Mouse (Mus musculus) intestine, embryonic 15.5 days (tissue): ENCODE data around the gene Lmbrd2. TPM values are rescaled to one million over a fixed set of nuclear protein-coding genes. Genes with fewer than 3 reads are reported as not detected.

Source experiments
- ATAC-seq: fragments of 200-750 bp; cut with Nextera tagmentation; 2 replicates; pipeline ENCODE4 v1.8.0; 2017; ENCODE audit warnings: moderate TSS enrichment, moderate library complexity
- H3K27ac ChIP-seq: fragments of 300-500 bp; sonication (generic); 2 replicates; pipeline ENCODE4 v1.5.1; 2015; ENCODE audit warnings: mild to moderate bottlenecking, inconsistent platforms
- H3K27me3 ChIP-seq: fragments of 300-500 bp; sonication (generic); replicated peaks from 2 replicates; pipeline ENCODE4 v1.6.1; 2015; ENCODE audit warnings: inconsistent platforms
- H3K36me3 ChIP-seq: fragments of 300-500 bp; sonication (generic); 2 replicates; pipeline ENCODE4 v1.6.1; 2015; ENCODE audit warnings: inconsistent platforms
- H3K4me1 ChIP-seq: fragments of 300-500 bp; sonication (generic); replicated peaks from 2 replicates; pipeline ENCODE4 v1.6.1; 2015; ENCODE audit warnings: inconsistent platforms
- H3K4me2 ChIP-seq: fragments of 300-500 bp; sonication (generic); replicated peaks from 2 replicates; pipeline ENCODE4 v1.6.1; 2015; ENCODE audit warnings: mild to moderate bottlenecking, inconsistent platforms
- H3K4me3 ChIP-seq: fragments of 300-500 bp; sonication (generic); replicated peaks from 2 replicates; pipeline ENCODE4 v1.5.1; 2015; ENCODE audit warnings: inconsistent platforms
- H3K9ac ChIP-seq: fragments of 300-500 bp; sonication (generic); 2 replicates; pipeline ENCODE4 v1.6.1; 2015; ENCODE audit warnings: inconsistent platforms
- H3K9me3 ChIP-seq: fragments of 300-500 bp; sonication (generic); 2 replicates; pipeline ENCODE4 v1.6.1; 2016; ENCODE audit warnings: inconsistent platforms
- WGBS: fragments of 180-500 bp; shearing (Covaris S2); methylation state at CpG from one replicate; pipeline ENCODE4 v1.1.7; 2015; 5-methylcytosine and 5-hydroxymethylcytosine counted together
- polyA plus RNA-seq: library from polyadenylated mRNA; unstranded; fragments of >200 nt; fragmentation: Nextera tagmentation; extraction: Ambion mirVana; gene quantifications from 2 replicates; pipeline ENCODE4 v1.2.1, GENCODE M21; 2015

The Lmbrd2 gene
- polyA plus RNA-seq, 1 experiment from 2014 or later, result 3.4 TPM

GRCm38 (mm10) chr15:9114599-9114998 is 25.8 kb upstream of the Lmbrd2 start:
- Histone ChIP-seq H3K27me3 (no peaks in the 10 kb centered on the region), H3K4me2 (no peak overlapping the region), H3K9me3 (no peaks in the 10 kb centered on the region), H3K36me3 (peaks cover 31% of the 10 kb centered on the region), H3K4me3 (no peak overlapping the region), H3K9ac (no peak overlapping the region), H3K27ac (no peak overlapping the region), H3K4me1 (0 out of 2 replicates have a peak, but pooled peaks cover 2% of the 10 kb centered on the region)
- 42% methylated on average over 5 of the region's 5 CpGs for WGBS
- peak; percentile 64 for ATAC-seq

GRCm38 (mm10) chr15:9118852-9119251 is 21.5 kb upstream of the Lmbrd2 start:
- peaks cover 33% of the 10 kb centered on the region for H3K36me3 ChIP-seq
- H3K4me3 ChIP-seq, result no peak overlapping the region
- no peaks in the 10 kb centered on the region for H3K4me1 ChIP-seq
- H3K9ac ChIP-seq, result no peak overlapping the region
- H3K9me3 ChIP-seq, result no peaks in the 10 kb centered on the region
- 86% methylated on average over 4 of the region's 4 CpGs for WGBS
- no peak overlapping the region for H3K4me2 ChIP-seq
- no peaks in the 10 kb centered on the region for H3K27me3 ChIP-seq
- ATAC-seq, result no peak
- no peak overlapping the region for H3K27ac ChIP-seq

- H3K9ac ChIP-seq, result no peak overlapping the region
- 96% methylated on average over 2 of the region's 2 CpGs for WGBS
- no peaks in the 10 kb centered on the region for H3K27me3 ChIP-seq
- H3K9me3 ChIP-seq, result no peaks in the 10 kb centered on the region
- no peak overlapping the region for H3K27ac ChIP-seq
- peaks cover 37% of the 10 kb centered on the region for H3K36me3 ChIP-seq
- no peak overlapping the region for H3K4me3 ChIP-seq
- H3K4me2 ChIP-seq, result no peak overlapping the region
- H3K4me1 ChIP-seq, result no peaks in the 10 kb centered on the region
- ATAC-seq, result peak; percentile 57
Observed at GRCm38 (mm10) chr15:9120081-9120480, 20.3 kb upstream of the Lmbrd2 start.

DNA sequence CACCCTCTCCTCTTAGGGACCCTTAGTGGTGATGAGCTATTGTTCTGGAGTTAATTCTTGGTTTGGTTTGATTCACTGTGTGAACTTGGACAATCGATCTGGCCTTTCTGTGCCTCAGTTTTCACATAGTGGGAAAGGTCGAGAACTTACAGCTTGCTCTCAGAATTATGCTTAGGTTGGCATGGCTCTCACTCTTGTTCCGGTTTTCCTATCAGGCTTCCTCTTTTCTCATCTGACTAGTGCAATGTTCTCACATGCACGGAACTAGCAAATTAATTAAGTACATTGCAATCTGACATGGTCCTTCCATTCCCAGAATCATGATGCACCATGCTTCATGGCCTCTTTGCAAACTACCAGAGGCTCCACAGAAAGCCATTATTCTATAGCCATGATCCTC is 17.4 kb upstream of the Lmbrd2 start:
- 92% methylated on average over 4 of the region's 4 CpGs for WGBS

GRCm38 (mm10) chr15:9124856-9125255 is 15.5 kb upstream of the Lmbrd2 start:
- H3K4me3 ChIP-seq, result no peak overlapping the region
- peaks cover 27% of the 10 kb centered on the region for H3K36me3 ChIP-seq
- no peak overlapping the region for H3K9ac ChIP-seq
- H3K4me1 ChIP-seq, result no peaks in the 10 kb centered on the region
- no peak for ATAC-seq
- H3K9me3 ChIP-seq, result no peaks in the 10 kb centered on the region
- H3K27me3 ChIP-seq, result no peaks in the 10 kb centered on the region
- H3K27ac ChIP-seq, result no peak overlapping the region
- no peak overlapping the region for H3K4me2 ChIP-seq
- 93% methylated on average over 21 of the region's 21 CpGs for WGBS

More for the DNA sequence above, 17.4 kb upstream of the Lmbrd2 start:
- Histone ChIP-seq H3K4me1 (no peaks in the 10 kb centered on the region), H3K9ac (no peak overlapping the region), H3K4me2 (no peak overlapping the region), H3K36me3 (peaks cover 27% of the 10 kb centered on the region), H3K4me3 (no peak overlapping the region), H3K9me3 (no peaks in the 10 kb centered on the region), H3K27me3 (no peaks in the 10 kb centered on the region), H3K27ac (no peak overlapping the region)
- ATAC-seq, result no peak

GRCm38 (mm10) chr15:9127051-9127791 is 13.1 kb upstream of the Lmbrd2 start:
- H3K4me3 ChIP-seq, result no peak overlapping the region
- WGBS, result 85% methylated on average over 7 of the region's 7 CpGs
- H3K36me3 ChIP-seq, result peaks cover 28% of the 10 kb centered on the region
- no peaks in the 10 kb centered on the region for H3K27me3 ChIP-seq
- no peak overlapping the region for H3K27ac ChIP-seq
- 0 out of 2 replicates have a peak, but pooled peaks cover 6% of the 10 kb centered on the region for H3K4me1 ChIP-seq
- no peak overlapping the region for H3K4me2 ChIP-seq
- H3K9ac ChIP-seq, result no peak overlapping the region
- H3K9me3 ChIP-seq, result no peaks in the 10 kb centered on the region
- ATAC-seq, result 0 out of 2 replicates have a peak, but pooled peaks have one; percentile 10

- Histone ChIP-seq H3K4me2 (no peak overlapping the region; the same call in 1 of the 2 replicates), H3K4me3 (no peak overlapping the region), H3K36me3 (peaks cover 20% of the 10 kb centered on the region), H3K27ac (peak overlapping the region; percentile 57), H3K9me3 (no peaks in the 10 kb centered on the region), H3K4me1 (peaks cover 19% of the 10 kb centered on the region; the same call in 1 of the 2 replicates), H3K27me3 (no peaks in the 10 kb centered on the region), H3K9ac (no peak overlapping the region)
- no peak for ATAC-seq
- WGBS, result 47% methylated on average over 9 of the region's 9 CpGs
Observed at GRCm38 (mm10) chr15:9130772-9131498, 9.4 kb upstream of the Lmbrd2 start.

- H3K27ac ChIP-seq, result peak overlapping the region; percentile 57
- H3K9me3 ChIP-seq, result no peaks in the 10 kb centered on the region
- no peak overlapping the region for H3K9ac ChIP-seq
- H3K4me3 ChIP-seq, result no peak overlapping the region
- 50% methylated on average over 4 of the region's 4 CpGs for WGBS
- ATAC-seq, result peak; percentile 26; the same call in 1 of the 2 replicates
- no peak overlapping the region; the same call in 1 of the 2 replicates for H3K4me2 ChIP-seq
- no peaks in the 10 kb centered on the region for H3K27me3 ChIP-seq
- peaks cover 19% of the 10 kb centered on the region; the same call in 1 of the 2 replicates for H3K4me1 ChIP-seq
- H3K36me3 ChIP-seq, result peaks cover 26% of the 10 kb centered on the region
Observed at GRCm38 (mm10) chr15:9131499-9131888, 8.9 kb upstream of the Lmbrd2 start.

- no peak overlapping the region for H3K4me3 ChIP-seq
- ATAC-seq, result peak; percentile 49
- H3K27ac ChIP-seq, result no peak overlapping the region
- H3K27me3 ChIP-seq, result no peaks in the 10 kb centered on the region
- peaks cover 29% of the 10 kb centered on the region for H3K36me3 ChIP-seq
- H3K4me1 ChIP-seq, result peaks cover 19% of the 10 kb centered on the region; the same call in 1 of the 2 replicates
- no peaks in the 10 kb centered on the region for H3K9me3 ChIP-seq
- H3K4me2 ChIP-seq, result no peak overlapping the region
- 72% methylated on average over 13 of the region's 13 CpGs for WGBS
- H3K9ac ChIP-seq, result no peak overlapping the region
Observed at GRCm38 (mm10) chr15:9132693-9133443, 7.5 kb upstream of the Lmbrd2 start.

DNA sequence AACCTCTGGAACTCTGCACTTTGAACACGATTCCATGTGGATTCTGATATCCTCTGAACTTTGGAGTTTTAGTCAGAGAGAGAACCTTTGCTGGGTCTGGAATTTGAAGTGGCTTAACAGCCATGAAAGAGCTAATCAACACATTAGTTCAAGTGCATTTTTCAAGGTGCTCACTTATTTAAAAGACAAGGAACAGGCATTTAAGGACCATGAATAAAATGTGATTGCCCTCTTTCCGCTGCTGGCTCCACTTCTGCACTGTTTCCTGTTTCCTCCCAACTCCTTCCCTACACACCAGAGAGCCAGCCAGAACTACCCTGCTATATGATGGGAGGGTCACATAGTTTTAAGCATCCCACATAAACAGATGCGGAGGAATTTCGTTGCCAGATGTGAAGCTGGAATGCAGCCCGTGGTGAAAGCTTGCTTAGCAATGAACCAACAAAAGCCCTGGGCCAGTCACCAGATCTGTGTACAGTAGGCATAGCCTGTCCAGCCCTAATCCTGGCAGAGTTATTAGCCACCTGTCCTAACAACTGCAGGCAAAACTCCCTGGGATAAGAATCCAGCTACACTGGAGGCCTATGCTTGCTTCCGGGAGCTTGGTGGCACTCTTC is 5.4 kb upstream of the Lmbrd2 start:
- no peaks in the 10 kb centered on the region for H3K9me3 ChIP-seq
- H3K4me1 ChIP-seq, result peaks cover 26% of the 10 kb centered on the region
- H3K4me2 ChIP-seq, result peak overlapping the region; percentile 23
- H3K27me3 ChIP-seq, result no peaks in the 10 kb centered on the region
- ATAC-seq, result no peak
- H3K27ac ChIP-seq, result peak overlapping the region; percentile 42; the same call in 1 of the 2 replicates
- H3K9ac ChIP-seq, result no peak overlapping the region
- no peak overlapping the region for H3K4me3 ChIP-seq
- 41% methylated on average over 6 of the region's 6 CpGs for WGBS
- H3K36me3 ChIP-seq, result peaks cover 27% of the 10 kb centered on the region

- peaks cover 16% of the 10 kb centered on the region for H3K36me3 ChIP-seq
- H3K27me3 ChIP-seq, result no peaks in the 10 kb centered on the region
- H3K9ac ChIP-seq, result peak overlapping the region; percentile 57
- no peak overlapping the region for H3K27ac ChIP-seq
- H3K4me2 ChIP-seq, result peak overlapping the region; percentile 71
- H3K9me3 ChIP-seq, result no peaks in the 10 kb centered on the region
- ATAC-seq, result no peak
- 21% methylated on average over 10 of the region's 10 CpGs for WGBS
- H3K4me3 ChIP-seq, result peak overlapping the region; percentile 89
- H3K4me1 ChIP-seq, result peaks cover 13% of the 10 kb centered on the region
Observed at GRCm38 (mm10) chr15:9139447-9139846, 903 bp upstream of the Lmbrd2 start.
